Mouse (Mus musculus): ENCODE measurements around the gene Tes. TPM values are rescaled to one million over a fixed set of nuclear protein-coding genes. Genes with fewer than 3 reads are reported as not detected.

Tes gene
- polyA plus RNA-seq (2015; fragmentation: Nextera tagmentation; extraction: Ambion mirVana), result 13.8 and 14.8 TPM in 2 replicates

GRCm38 (mm10) chr6:17064936-17065790 is at the start of gene Tes:
Gene Tes, plus strand, starts transcription at chr6:17065149.
- Histone ChIP-seq H3K27me3 (ENCODE audit: control insufficient read depth, insufficient read depth, low read length) (peaks cover 62% of the 10 kb centered on the region), H3K36me3 (ENCODE audit: control insufficient read depth, insufficient read depth) (no peaks in the 10 kb centered on the region), H3K27ac (ENCODE audit: low read length) (peak within 1 kb of the TSS; percentile 59), H3K4me3 (ENCODE audit: low read length) (peak within 1 kb of the TSS; percentile 82), H3K9me3 (replicated peaks; ENCODE audit: control insufficient read depth, low read length) (no peaks in the 10 kb centered on the region), H3K4me1 (ENCODE audit: control insufficient read depth, insufficient read depth, low read length) (peaks cover 12% of the 10 kb centered on the region), H3K4me2 (ENCODE audit: low read depth, low read length) (peak within 1 kb of the TSS; percentile 100), H3K9ac (ENCODE audit: low read length) (peak within 1 kb of the TSS; percentile 77)
- ATAC-seq (replicated peaks; ENCODE audit: extremely low read depth, insufficient read depth, low FRiP score), result peak; percentile 94
- WGBS, result under 1% methylated on average over 61 of the region's 63 CpGs

DNA sequence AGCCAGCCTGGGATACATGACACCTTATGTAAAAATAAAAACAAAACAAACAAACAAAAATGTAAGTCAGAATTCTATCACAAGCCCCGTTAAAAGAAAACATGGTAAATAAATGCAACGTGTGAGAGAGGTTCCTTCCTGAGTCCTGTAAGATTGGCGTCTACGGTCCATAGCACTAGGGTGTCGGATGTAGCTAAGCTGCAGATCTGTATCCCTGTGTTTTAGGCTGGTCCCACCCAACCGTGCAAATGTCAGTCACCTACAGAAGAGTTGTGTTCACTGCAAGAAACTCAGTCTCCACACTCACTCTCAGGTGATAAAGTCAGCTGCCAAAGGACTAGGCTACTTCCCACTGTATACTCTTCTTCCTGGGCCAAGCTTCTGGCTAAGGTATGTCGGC is 39.1 kb upstream of the Tes start:
- no peak for ATAC-seq (replicated peaks; ENCODE audit: extremely low read depth, insufficient read depth, low FRiP score)
- Histone ChIP-seq H3K27me3 (ENCODE audit: control insufficient read depth, insufficient read depth, low read length) (peaks cover 4% of the 10 kb centered on the region; the same call in 1 of the 2 replicates), H3K4me2 (ENCODE audit: low read depth, low read length) (no peak overlapping the region), H3K9ac (ENCODE audit: low read length) (no peak overlapping the region), H3K27ac (ENCODE audit: low read length) (no peak overlapping the region), H3K4me1 (ENCODE audit: control insufficient read depth, insufficient read depth, low read length) (no peaks in the 10 kb centered on the region), H3K4me3 (ENCODE audit: low read length) (no peak overlapping the region), H3K36me3 (ENCODE audit: control insufficient read depth, insufficient read depth) (no peaks in the 10 kb centered on the region), H3K9me3 (replicated peaks; ENCODE audit: control insufficient read depth, low read length) (no peaks in the 10 kb centered on the region)
- WGBS, result 63% methylated on average over 7 of the region's 7 CpGs

DNA sequence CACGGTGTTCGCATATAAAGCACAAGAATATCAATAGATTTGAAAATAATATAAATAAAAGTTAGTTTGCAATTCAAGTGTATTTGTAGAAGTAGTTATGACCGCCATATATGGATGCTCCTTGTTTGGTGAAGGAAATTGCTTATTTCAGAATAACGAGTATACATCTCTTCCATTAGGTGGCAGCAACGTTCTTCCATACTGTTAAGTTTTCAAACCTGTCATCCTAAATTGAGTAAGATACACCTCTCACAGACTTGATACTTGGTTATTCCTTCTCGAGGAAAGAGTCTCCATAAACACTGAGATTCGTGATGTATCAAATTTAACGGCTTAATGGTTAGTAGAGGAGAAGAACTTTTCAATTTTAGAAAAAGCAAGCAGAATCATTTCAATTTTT is 37.4 kb upstream of the Tes start:
- H3K4me1 ChIP-seq (ENCODE audit: control insufficient read depth, insufficient read depth, low read length), result no peaks in the 10 kb centered on the region

DNA sequence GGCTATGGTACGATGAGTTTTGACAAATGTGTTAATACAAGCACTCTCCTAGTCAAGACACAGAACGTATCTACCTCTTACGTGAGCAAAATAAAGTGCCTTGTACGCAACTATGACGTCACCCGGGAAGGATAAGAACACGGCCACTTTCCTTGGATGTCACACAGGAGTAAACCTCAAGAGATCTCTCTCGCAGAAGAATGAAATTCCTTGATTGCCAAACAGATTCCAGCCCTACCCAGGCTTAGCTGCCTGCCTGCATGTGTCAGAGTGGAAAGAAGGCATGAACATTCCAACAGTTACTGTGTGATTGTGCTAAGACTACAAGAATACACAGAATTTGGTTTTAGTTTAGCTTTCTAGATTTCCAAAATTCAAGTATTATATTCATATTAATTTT is 36.1 kb upstream of the Tes start:
- Histone ChIP-seq H3K27ac (ENCODE audit: low read length) (no peak overlapping the region), H3K4me3 (ENCODE audit: low read length) (no peak overlapping the region), H3K4me1 (ENCODE audit: control insufficient read depth, insufficient read depth, low read length) (no peaks in the 10 kb centered on the region), H3K36me3 (ENCODE audit: control insufficient read depth, insufficient read depth) (no peaks in the 10 kb centered on the region), H3K9me3 (replicated peaks; ENCODE audit: control insufficient read depth, low read length) (no peaks in the 10 kb centered on the region), H3K4me2 (ENCODE audit: low read depth, low read length) (no peak overlapping the region), H3K9ac (ENCODE audit: low read length) (no peak overlapping the region), H3K27me3 (ENCODE audit: control insufficient read depth, insufficient read depth, low read length) (peaks cover 4% of the 10 kb centered on the region; the same call in 1 of the 2 replicates)
- no peak for ATAC-seq (replicated peaks; ENCODE audit: extremely low read depth, insufficient read depth, low FRiP score)
- 69% methylated on average over 8 of the region's 8 CpGs for WGBS

More for the DNA sequence above, 37.4 kb upstream of the Tes start:
- no peak overlapping the region for H3K4me3 ChIP-seq (ENCODE audit: low read length)
- no peak overlapping the region for H3K27ac ChIP-seq (ENCODE audit: low read length)
- H3K27me3 ChIP-seq (ENCODE audit: control insufficient read depth, insufficient read depth, low read length), result peaks cover 4% of the 10 kb centered on the region; the same call in 1 of the 2 replicates
- WGBS, result 9% methylated on average over 8 of the region's 8 CpGs
- H3K4me2 ChIP-seq (ENCODE audit: low read depth, low read length), result no peak overlapping the region
- no peak for ATAC-seq (replicated peaks; ENCODE audit: extremely low read depth, insufficient read depth, low FRiP score)
- H3K36me3 ChIP-seq (ENCODE audit: control insufficient read depth, insufficient read depth), result no peaks in the 10 kb centered on the region
- no peak overlapping the region for H3K9ac ChIP-seq (ENCODE audit: low read length)
- no peaks in the 10 kb centered on the region for H3K9me3 ChIP-seq (replicated peaks; ENCODE audit: control insufficient read depth, low read length)

- no peak overlapping the region for H3K27ac ChIP-seq (ENCODE audit: low read length)
- no peak for ATAC-seq (replicated peaks; ENCODE audit: extremely low read depth, insufficient read depth, low FRiP score)
- H3K4me3 ChIP-seq (ENCODE audit: low read length), result no peak overlapping the region
- no peaks in the 10 kb centered on the region for H3K36me3 ChIP-seq (ENCODE audit: control insufficient read depth, insufficient read depth)
- peaks cover 4% of the 10 kb centered on the region for H3K27me3 ChIP-seq (ENCODE audit: control insufficient read depth, insufficient read depth, low read length)
- H3K9ac ChIP-seq (ENCODE audit: low read length), result no peak overlapping the region
- no peaks in the 10 kb centered on the region for H3K4me1 ChIP-seq (ENCODE audit: control insufficient read depth, insufficient read depth, low read length)
- no peaks in the 10 kb centered on the region for H3K9me3 ChIP-seq (replicated peaks; ENCODE audit: control insufficient read depth, low read length)
- WGBS, result 14% methylated on average over 2 of the region's 2 CpGs
- H3K4me2 ChIP-seq (ENCODE audit: low read depth, low read length), result no peak overlapping the region
Measured at GRCm38 (mm10) chr6:17032231-17032728, 32.7 kb upstream of the Tes start.

DNA sequence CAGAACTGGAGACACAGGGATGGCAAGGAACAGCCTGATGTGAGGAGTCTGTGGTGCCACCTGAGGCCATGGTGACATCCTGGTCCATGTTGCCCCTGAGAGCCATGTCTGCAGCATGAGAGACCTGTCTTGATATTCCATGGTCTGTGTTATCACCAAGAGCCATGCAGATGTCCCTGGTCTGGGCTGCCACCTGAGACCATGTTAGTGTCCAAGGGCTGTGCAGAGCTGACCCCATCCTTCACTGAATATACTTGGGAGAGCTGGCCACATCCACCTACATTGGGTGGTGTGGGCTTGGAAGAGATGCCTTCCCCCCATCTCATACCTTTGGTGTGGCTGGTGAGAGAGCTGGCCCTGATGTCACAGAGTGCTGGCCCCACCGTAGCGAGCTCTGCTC is 30.9 kb upstream of the Tes start:
- H3K36me3 ChIP-seq (ENCODE audit: control insufficient read depth, insufficient read depth), result no peaks in the 10 kb centered on the region
- no peak overlapping the region for H3K4me3 ChIP-seq (ENCODE audit: low read length)
- H3K4me1 ChIP-seq (ENCODE audit: control insufficient read depth, insufficient read depth, low read length), result no peaks in the 10 kb centered on the region
- WGBS, result 65% methylated on average over 2 of the region's 2 CpGs
- no peak for ATAC-seq (replicated peaks; ENCODE audit: extremely low read depth, insufficient read depth, low FRiP score)
- no peaks in the 10 kb centered on the region for H3K9me3 ChIP-seq (replicated peaks; ENCODE audit: control insufficient read depth, low read length)
- H3K27ac ChIP-seq (ENCODE audit: low read length), result no peak overlapping the region
- no peak overlapping the region for H3K4me2 ChIP-seq (ENCODE audit: low read depth, low read length)
- H3K9ac ChIP-seq (ENCODE audit: low read length), result no peak overlapping the region
- H3K27me3 ChIP-seq (ENCODE audit: control insufficient read depth, insufficient read depth, low read length), result no peaks in the 10 kb centered on the region; the same call in 1 of the 2 replicates

GRCm38 (mm10) chr6:17035228-17035627 is 29.7 kb upstream of the Tes start:
- Histone ChIP-seq H3K9me3 (replicated peaks; ENCODE audit: control insufficient read depth, low read length) (no peaks in the 10 kb centered on the region), H3K27ac (ENCODE audit: low read length) (no peak overlapping the region), H3K4me2 (ENCODE audit: low read depth, low read length) (no peak overlapping the region), H3K4me1 (ENCODE audit: control insufficient read depth, insufficient read depth, low read length) (no peaks in the 10 kb centered on the region), H3K9ac (ENCODE audit: low read length) (no peak overlapping the region), H3K36me3 (ENCODE audit: control insufficient read depth, insufficient read depth) (no peaks in the 10 kb centered on the region), H3K27me3 (ENCODE audit: control insufficient read depth, insufficient read depth, low read length) (no peaks in the 10 kb centered on the region; the same call in 1 of the 2 replicates), H3K4me3 (ENCODE audit: low read length) (no peak overlapping the region)
- ATAC-seq (replicated peaks; ENCODE audit: extremely low read depth, insufficient read depth, low FRiP score), result no peak

DNA sequence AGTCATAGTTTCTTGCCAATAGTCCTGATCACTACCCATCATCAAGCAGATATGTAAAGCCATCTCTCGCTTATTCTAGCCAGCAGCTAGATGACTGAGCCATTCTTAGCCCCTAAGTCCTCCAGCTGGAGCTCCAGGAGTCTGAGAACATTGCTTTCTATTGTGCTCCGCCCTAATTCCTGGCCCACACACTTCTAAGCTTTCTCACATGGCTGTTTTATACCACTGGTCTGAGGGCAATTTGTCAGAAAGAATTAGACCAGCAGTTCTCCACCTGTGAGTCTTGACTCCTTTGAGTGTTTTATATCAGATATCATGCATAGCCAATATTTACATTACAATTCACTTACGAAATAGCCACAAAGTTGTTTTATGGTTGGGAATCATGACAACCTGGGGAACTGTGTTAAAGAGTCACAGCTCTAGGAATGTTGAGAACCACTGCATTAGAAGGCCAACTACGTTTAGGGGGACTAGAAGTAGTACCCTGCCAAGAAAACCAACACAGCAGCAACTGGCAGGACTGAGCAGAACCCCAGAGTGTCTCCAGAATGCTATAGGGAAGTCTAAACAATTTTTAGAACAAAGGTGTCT is 13.4 kb upstream of the Tes start:
- H3K36me3 ChIP-seq (ENCODE audit: control insufficient read depth, insufficient read depth), result no peaks in the 10 kb centered on the region
- 71% methylated on average over 4 of the region's 4 CpGs for WGBS
- H3K9me3 ChIP-seq (replicated peaks; ENCODE audit: control insufficient read depth, low read length), result no peaks in the 10 kb centered on the region
- no peak for ATAC-seq (replicated peaks; ENCODE audit: extremely low read depth, insufficient read depth, low FRiP score)
- no peak overlapping the region for H3K9ac ChIP-seq (ENCODE audit: low read length)
- H3K27ac ChIP-seq (ENCODE audit: low read length), result no peak overlapping the region
- H3K4me2 ChIP-seq (ENCODE audit: low read depth, low read length), result no peak overlapping the region
- H3K4me1 ChIP-seq (ENCODE audit: control insufficient read depth, insufficient read depth, low read length), result peaks cover 4% of the 10 kb centered on the region; the same call in 1 of the 2 replicates
- H3K27me3 ChIP-seq (ENCODE audit: control insufficient read depth, insufficient read depth, low read length), result peaks cover 9% of the 10 kb centered on the region; the same call in 1 of the 2 replicates
- no peak overlapping the region for H3K4me3 ChIP-seq (ENCODE audit: low read length)

Data from heart, embryonic 16.5 days (tissue).